Mouse (Mus musculus) left cerebral cortex, postnatal 4 days (tissue): Measurements from ENCODE around the gene Nkd2. TPM values are rescaled to one million over a fixed set of nuclear protein-coding genes. Genes with fewer than 3 reads are reported as not detected.

Experiments used
- DNase-seq: peaks from one replicate; pipeline ENCODE4 v3.0.0-alpha.2; 2022
- intact Hi-C: fragments of 180-260 bp; cut with DNase I; formaldehyde crosslinking; loops from one replicate; pipeline ENCODE4 v1.15.1; 2025
- total RNA-seq, 2 experiments: library from RNA; stranded (reverse); gene quantifications; 2 replicates each; pipeline ENCODE4 v1.2.3; 2021

The Nkd2 gene
- total RNA-seq, result 10 to 100 TPM; 21.4 TPM

- DNase-seq, result peak; percentile 85
- intact Hi-C loops, result no loop called here
These were observed at the start of gene Nkd2 for GRCm38 (mm10) chr13:73847465-73847836. Nkd2 (minus strand) TSS chr13:73847631.

DNA sequence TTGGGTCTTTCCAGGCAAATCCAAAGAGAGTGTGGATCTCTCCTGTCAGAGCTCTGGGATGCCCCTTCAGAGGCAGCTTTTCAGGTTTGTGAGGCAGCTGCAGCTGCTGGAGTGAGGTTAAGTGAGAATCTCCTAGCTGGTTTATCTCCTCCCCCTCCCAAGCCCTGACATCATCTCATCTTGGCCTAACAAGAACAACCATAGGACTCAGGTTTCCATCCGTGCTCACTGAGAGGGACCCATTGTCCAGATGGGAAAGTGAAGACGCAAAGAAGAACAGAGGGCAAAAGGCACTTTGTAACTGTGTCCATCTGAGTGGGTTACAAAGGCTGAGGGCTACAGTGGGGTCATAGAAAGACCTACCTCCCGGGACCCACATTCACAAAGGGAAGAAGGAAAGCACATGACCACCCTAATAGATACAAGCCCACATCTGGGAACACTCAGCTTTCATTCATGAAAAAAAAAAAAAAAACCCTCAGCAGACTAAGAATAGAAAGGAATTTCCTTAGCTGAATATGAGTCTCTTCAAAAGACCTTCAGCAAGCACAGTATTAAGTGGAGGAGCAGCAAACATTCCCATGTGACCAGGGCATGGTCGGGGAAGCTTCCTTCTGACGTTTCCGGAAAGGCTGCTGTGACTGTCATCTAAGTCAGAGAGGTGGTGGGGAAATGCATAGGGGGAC is 45.2 kb upstream of the Nkd2 start:
- DNase-seq, result no peak
- intact Hi-C loops, result no loop called here

- DNase-seq, result peak; percentile 30
- intact Hi-C loops, result no loop called here
These were observed 40.0 kb upstream of the Nkd2 start for GRCm38 (mm10) chr13:73887415-73887874.

GRCm38 (mm10) chr13:73886601-73887000 is 39.2 kb upstream of the Nkd2 start:
- no peak for DNase-seq
- intact Hi-C loops, result no loop called here

DNA sequence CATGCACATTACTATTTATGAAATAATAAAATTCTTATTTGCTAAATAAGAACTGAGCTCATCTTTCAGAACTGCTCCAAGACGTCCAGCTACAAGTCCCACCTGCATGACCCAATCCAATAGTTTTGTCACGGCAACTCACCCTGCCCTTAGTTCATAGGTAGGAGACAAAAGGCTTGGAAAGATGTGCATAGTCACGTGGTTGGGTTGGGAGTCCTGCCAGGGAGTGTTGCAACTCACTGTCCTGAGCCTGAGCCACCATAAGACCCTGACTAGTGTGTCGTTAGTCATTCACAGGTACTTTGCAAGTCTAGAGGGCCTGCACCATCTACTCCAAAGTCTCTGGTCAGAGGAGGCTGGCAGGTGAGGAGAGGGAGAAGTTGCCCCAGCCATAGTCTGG is 38.6 kb upstream of the Nkd2 start:
- DNase-seq, result peak; percentile 26
- intact Hi-C loops, result no loop called here

DNA sequence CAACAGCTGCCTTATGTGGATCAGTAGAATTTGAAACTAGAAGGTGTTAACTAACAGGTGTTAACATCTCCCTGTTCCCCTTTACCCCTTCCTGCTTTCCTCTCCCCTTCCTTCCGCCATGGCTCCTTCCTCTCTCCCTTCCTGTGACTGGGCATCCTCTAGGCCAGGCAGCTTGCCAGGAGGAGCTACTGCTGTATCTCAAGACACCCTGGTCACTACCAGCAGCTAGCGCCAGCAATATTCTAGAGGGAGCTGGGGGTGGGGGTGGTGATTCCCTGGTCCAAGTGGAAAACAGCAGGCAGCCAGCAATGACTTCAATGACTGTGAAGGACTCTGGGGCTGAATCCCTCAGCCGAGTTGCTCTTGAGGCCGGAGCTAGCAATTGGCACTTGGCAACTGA is 38.2 kb upstream of the Nkd2 start:
- intact Hi-C loops, result no loop called here
- peak; percentile 39 for DNase-seq

DNA sequence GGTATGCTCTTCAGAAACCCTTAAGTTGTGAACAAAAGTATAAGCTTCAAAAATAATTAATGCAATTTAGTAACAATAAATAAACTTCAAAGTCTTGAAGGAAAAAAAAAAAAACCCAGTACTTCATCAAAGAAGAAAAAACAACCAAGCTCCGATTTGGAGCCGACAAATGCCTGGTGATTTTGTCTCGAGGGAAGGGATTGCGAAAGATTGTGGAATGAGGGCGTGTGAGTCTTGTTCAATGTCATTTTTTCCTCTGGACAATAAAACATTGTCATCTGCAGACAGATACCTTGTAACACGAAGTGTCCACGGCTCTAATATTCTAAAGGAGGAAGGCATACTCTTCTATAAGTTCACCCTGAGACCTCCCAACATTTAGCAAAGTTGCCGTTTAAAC is 33.9 kb upstream of the Nkd2 start:
- intact Hi-C loops, result no loop called here

GRCm38 (mm10) chr13:73879824-73880223 is 32.4 kb upstream of the Nkd2 start:
- DNase-seq, result peak; percentile 61
- intact Hi-C loops, result no loop called here

More for the DNA sequence above, 33.9 kb upstream of the Nkd2 start:
- DNase-seq, result no peak

GRCm38 (mm10) chr13:73872159-73872558 is 24.7 kb upstream of the Nkd2 start:
- no peak for DNase-seq

DNA sequence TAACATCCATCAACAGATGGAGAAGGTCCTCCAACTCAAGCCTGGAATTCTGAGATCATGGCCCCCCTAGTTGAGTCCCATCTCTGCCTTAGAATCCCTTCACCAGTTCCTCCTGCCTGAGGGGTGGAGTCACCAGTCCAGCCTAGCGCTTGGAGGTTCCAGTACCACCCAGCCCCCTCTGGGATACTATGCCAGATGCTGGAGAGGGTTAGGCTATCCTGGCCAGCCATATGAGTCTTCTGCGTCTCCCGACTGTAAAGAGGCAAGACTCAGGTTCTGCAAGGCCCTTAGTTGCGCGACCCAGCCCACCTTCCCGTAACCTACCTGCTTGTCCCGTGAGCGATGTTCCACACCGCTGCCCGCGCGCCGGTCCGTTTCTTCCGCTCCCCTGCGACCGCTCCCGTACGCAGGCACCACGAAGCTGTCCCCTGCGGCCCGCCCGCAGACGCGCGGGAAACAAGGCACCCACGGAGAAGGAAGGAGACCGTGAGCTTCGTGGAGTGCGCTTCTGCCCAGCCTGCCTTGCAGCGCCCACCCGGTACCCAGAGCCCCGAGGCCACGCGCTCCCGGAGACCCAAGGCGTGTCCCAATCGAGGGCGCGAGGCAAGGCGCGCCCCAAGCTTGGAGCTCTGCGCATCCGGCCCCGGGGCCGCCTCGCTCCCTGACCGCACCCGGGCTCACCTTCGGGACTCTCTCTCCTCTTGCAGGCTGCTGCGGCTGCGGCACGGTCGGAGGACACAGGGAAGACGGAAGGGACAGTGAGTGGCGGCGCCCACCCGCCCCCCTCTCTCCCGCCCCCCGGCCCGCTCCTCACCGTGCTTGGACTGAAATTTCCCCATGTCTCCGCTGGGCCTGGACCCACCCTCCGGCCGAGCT is 604 bp downstream of the Nkd2 start:
- no peak for DNase-seq
- intact Hi-C loops, result no loop called here

More at GRCm38 (mm10) chr13:73872159-73872558, 24.7 kb upstream of the Nkd2 start:
- intact Hi-C loops, result no loop called here

- DNase-seq, result no peak
- intact Hi-C loops, result no loop called here
These were observed 4.7 kb downstream of the Nkd2 start for GRCm38 (mm10) chr13:73842696-73843095.

- DNase-seq, result no peak
- intact Hi-C loops, result no loop called here
These were observed 7.7 kb downstream of the Nkd2 start for GRCm38 (mm10) chr13:73839740-73840139.

DNA sequence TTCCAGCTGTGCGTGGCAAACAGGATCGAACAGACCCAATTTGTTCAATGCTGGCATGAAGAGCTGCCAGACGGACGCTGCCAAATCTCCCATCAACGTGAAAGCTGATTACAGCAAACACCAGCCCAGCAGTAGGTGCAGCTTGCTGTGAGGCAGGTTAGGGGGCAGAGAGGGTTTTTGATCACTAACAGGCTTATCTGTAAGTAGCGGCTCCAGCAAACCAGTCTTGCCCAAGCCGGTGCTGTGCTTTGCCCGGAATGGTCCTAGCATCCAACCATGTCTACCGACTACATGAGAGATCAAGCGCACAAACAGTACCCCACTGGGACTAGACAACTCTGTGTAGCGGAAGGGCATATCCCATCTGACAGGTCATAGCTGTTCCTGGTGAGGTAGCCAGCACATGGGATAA is 8.3 kb downstream of the Nkd2 start:
- DNase-seq, result peak; percentile 38
- intact Hi-C loops, result no loop called here

DNA sequence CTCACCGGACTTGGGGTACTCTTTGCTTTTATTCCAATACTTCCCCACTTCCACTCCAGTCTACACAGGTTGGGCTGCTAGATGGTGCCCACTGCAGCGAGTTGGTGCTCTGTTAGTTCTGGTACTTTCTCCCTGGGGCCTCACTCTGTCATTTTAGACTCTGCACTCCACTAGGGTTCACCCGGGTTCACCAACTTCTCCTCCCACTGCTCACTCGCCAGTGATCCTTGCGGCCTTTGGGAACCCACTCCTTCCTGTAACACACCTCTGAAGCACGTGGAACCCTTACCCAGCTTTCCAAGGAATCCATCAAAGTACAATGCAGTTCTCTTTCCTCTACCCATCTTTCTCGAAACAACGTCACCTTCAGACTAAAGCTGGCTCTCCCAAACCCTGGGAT is 9.7 kb downstream of the Nkd2 start:
- intact Hi-C loops, result no loop called here

DNA sequence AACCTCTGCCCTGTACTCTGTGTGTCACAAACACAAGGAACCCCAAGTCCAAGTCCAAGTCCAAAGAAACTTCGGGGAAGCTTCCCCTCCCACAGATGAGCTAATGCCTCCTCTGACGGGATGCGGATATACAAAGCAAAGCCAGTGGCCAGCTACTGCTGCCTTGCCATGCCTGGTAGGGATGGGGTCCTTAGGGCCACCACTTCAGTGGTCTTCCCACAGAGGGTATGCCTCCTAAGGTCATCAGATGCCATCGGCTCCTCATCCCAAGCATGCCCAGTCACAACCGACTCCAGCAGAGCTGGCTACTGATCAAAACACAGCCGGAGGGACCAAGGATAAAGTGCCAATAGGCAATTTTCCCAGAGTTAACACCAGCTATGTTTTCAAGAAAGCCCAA is 10.9 kb downstream of the Nkd2 start:
- intact Hi-C loops, result no loop called here
- peak; percentile 35 for DNase-seq

More for the DNA sequence above, 9.7 kb downstream of the Nkd2 start:
- DNase-seq, result no peak

DNA sequence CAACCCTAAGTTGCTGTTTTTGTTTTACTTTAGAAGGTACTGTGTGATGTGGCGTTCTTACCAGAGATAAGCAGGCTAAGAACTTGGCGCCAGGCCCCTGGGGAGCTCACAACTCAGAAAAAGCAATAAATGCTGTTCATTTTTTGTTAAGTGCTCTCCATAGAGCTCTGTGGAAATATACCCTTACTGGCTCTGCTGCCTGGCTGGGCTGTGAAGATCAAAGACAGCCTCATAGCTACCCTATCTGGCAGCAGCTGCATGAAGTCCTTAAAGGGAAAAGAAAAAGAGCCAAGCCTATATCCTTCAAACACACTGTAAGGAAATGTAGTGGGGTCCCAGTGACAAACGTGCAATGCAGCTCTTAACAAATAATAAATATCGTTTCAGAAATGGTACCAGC is 11.6 kb downstream of the Nkd2 start:
- intact Hi-C loops, result no loop called here
- DNase-seq, result no peak

DNA sequence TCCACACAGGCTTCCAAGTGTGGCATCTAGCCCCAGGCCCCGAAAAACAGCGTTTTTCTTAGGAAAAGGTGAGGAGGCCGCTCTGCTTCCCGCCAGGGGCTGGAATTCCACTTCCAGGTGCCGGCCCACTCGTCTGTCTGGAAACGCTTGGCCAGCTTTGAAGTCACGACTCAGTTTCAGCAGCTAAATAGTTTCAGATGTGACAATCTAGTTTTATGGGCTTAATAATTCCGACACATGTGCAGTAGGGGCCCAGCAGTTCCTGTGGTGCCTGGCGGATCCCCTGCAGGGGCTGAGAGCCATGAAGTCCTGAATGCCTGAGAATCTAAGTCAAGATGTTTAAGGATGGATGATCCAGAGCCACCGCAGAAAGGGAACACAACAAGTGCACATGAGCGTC is 13.6 kb downstream of the Nkd2 start:
- DNase-seq, result no peak
- intact Hi-C loops, result loop anchor here (5.0 kb wide), 1 partner anchor 73 kb away; no protein-coding TSS in a partner anchor

- intact Hi-C loops, result loop anchor here (5.0 kb wide), 1 partner anchor 76 kb away; no protein-coding TSS in a partner anchor
- DNase-seq, result peak; percentile 53
These were observed 15.9 kb downstream of the Nkd2 start for GRCm38 (mm10) chr13:73831486-73831885.

DNA sequence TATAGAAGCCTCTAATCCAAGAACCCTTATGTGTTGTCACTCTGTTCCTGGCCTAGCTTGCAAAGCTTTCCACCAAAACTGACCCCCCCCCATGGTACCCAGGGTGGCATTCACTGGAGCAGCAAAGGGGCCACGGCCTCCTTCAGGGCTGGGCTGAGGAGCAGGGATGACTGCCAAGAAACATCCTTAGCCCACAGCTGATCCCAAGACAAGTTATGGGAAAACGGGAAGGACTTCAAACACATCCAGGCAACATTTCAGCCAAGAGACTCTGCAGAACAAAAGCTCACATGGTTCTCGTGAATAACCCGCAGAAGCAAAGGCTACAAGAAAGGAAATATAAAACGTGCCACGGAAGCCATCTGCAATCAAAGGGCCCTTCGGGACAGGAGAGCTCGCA is 20.2 kb downstream of the Nkd2 start:
- no peak for DNase-seq
- intact Hi-C loops, result loop anchor here (2.0 kb wide), 1 partner anchor 104 kb away; no protein-coding TSS in a partner anchor

DNA sequence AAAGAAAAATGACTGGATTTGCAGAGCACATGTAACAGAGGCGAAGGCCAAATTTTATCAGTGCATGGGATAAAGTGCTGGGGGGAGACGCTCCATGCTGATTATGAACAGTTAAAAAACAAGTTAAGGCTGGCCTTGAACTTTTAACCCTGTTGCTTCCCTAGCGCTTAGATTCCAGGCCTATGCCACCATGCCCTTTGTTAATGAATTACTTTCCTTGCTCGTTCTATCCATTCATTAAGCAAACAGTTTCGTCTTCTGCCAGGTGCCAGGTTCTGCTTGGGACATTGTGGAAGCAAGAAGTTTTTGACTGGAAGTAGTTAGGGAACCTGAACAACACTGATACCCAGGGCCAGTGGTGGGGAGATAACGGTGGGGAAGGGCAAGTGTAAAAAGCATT is 23.7 kb downstream of the Nkd2 start:
- DNase-seq, result no peak
- intact Hi-C loops, result no loop called here

- intact Hi-C loops, result no loop called here
- peak; percentile 56 for DNase-seq
These were observed 25.1 kb downstream of the Nkd2 start for GRCm38 (mm10) chr13:73822187-73822800.
